ENCODE assay signal across 8 mouse cellular contexts in genomic region chr11:77792566-77792909, GRCm38 (mm10). TPM values are rescaled to one million over a fixed set of nuclear protein-coding genes. Genes with fewer than 3 reads are reported as not detected.
DNase-seq lines count a peak whose midpoint lies in the region; ATAC-seq and TF ChIP-seq lines count a peak whose summit lies in the region.

No protein-coding gene starts in this region.

- no peaks in the 10 kb centered on the region for H3K9me3 ChIP-seq in kidney, embryonic 16.5 days (ENCODE audit: low read length)
- no peaks in the 10 kb centered on the region for H3K9me3 ChIP-seq in hindbrain, embryonic 13.5 days
- H3K9me3 ChIP-seq in midbrain, postnatal 0 days (ENCODE audit: low read length) = no peaks in the 10 kb centered on the region

- peaks cover 36% of the 10 kb centered on the region for H3K4me1 ChIP-seq in kidney, embryonic 16.5 days (ENCODE audit: insufficient read depth, low read length)
- H3K4me1 ChIP-seq in hindbrain, embryonic 13.5 days (replicated peaks) = peaks cover 39% of the 10 kb centered on the region
- no peaks in the 10 kb centered on the region; the same call in 1 of the 2 replicates for H3K4me1 ChIP-seq in midbrain, postnatal 0 days (ENCODE audit: insufficient read depth, low read length)

- no peaks in the 10 kb centered on the region for H3K36me3 ChIP-seq in kidney, embryonic 16.5 days (ENCODE audit: insufficient read depth, low read length)
- H3K36me3 ChIP-seq in hindbrain, embryonic 13.5 days = no peaks in the 10 kb centered on the region
- H3K36me3 ChIP-seq in midbrain, postnatal 0 days (ENCODE audit: insufficient read depth, low read length) = no peaks in the 10 kb centered on the region

- no peak overlapping the region for H3K4me2 ChIP-seq in kidney, embryonic 16.5 days (replicated peaks; ENCODE audit: low read depth, low read length)
- H3K4me2 ChIP-seq in hindbrain, embryonic 13.5 days = no peak overlapping the region
- peak overlapping the region; percentile 68; the same call in 1 of the 2 replicates for H3K4me2 ChIP-seq in midbrain, postnatal 0 days (ENCODE audit: low read depth, low read length, poor library complexity, severe bottlenecking)

- DNase-seq in kidney, postnatal 10 days = no peak
- peak; percentile 57 for DNase-seq in MN1 (ENCODE audit: low spot score)
- no peak for DNase-seq in midbrain, postnatal 0 days (ENCODE audit: low spot score)
- DNase-seq in adrenal gland, adult 2 months = no peak
- no peak for DNase-seq in spleen, postnatal 10 days (ENCODE audit: low spot score in 2 of 2)

- no peak for TF ChIP-seq CTCF in midbrain, postnatal 0 days (IDR thresholded peaks at IDR 0.05)

- ATAC-seq in kidney, embryonic 16.5 days (ENCODE audit: low FRiP score, low TSS enrichment) = no peak
- ATAC-seq in hindbrain, embryonic 13.5 days (ENCODE audit: low FRiP score) = no peak
- ATAC-seq in midbrain, postnatal 0 days (ENCODE audit: low FRiP score) = no peak
- ATAC-seq in granulocyte monocyte progenitor cell, adult 5-6 weeks (replicated peaks; ENCODE audit: poor library complexity, severe bottlenecking) = no peak

- no peaks in the 10 kb centered on the region for H3K27me3 ChIP-seq in kidney, embryonic 16.5 days (ENCODE audit: insufficient read depth, low read length)
- no peaks in the 10 kb centered on the region for H3K27me3 ChIP-seq in hindbrain, embryonic 13.5 days
- H3K27me3 ChIP-seq in midbrain, postnatal 0 days (ENCODE audit: insufficient read depth, low read length) = no peaks in the 10 kb centered on the region

- no peak overlapping the region; the same call in none of the 2 replicates for H3K9ac ChIP-seq in kidney, embryonic 16.5 days (replicated peaks; ENCODE audit: low read length)
- H3K9ac ChIP-seq in hindbrain, embryonic 13.5 days = peak overlapping the region; percentile 60; the same call in 1 of the 2 replicates
- no peak overlapping the region for H3K9ac ChIP-seq in midbrain, postnatal 0 days (replicated peaks; ENCODE audit: low read length, poor library complexity, severe bottlenecking)

- H3K4me3 ChIP-seq in kidney, embryonic 16.5 days (ENCODE audit: low read length) = no peak overlapping the region
- no peak overlapping the region for H3K4me3 ChIP-seq in hindbrain, embryonic 13.5 days
- no peak overlapping the region for H3K4me3 ChIP-seq in midbrain, postnatal 0 days (ENCODE audit: low read depth, low read length)

- 74% methylated on average over 7 of the region's 7 CpGs for WGBS in kidney, embryonic 16.5 days
- WGBS in hindbrain, embryonic 13.5 days = 73% methylated on average over 7 of the region's 7 CpGs
- 59% methylated on average over 7 of the region's 7 CpGs for WGBS in midbrain, postnatal 0 days

- peak overlapping the region; percentile 90 for H3K27ac ChIP-seq in kidney, embryonic 16.5 days (ENCODE audit: low read length)
- H3K27ac ChIP-seq in hindbrain, embryonic 13.5 days = peak overlapping the region; percentile 68
- H3K27ac ChIP-seq in midbrain, postnatal 0 days (ENCODE audit: low read depth, low read length) = peak overlapping the region; percentile 4; the same call in 1 of the 2 replicates

RNA-seq across cellular contexts. Expression of gene Gm10277, which starts 5.0 kb away (rescaled TPM):
- polyA plus RNA-seq in kidney, embryonic 16.5 days (2015; fragmentation: Nextera tagmentation; extraction: Ambion mirVana) = 1.5 and 1.6 TPM in 2 replicates
- 2.0 and 2.7 TPM in 2 replicates for polyA plus RNA-seq in hindbrain, embryonic 13.5 days (2015; fragmentation: Nextera tagmentation; extraction: Ambion mirVana)
- total RNA-seq in midbrain, postnatal 0 days (2014; rRNA removed) = not detected in 2 replicates
- 0.44 and 1.0 TPM in 2 replicates for polyA plus RNA-seq in midbrain, postnatal 0 days (2015; fragmentation: Nextera tagmentation; extraction: Ambion mirVana)
- not detected in 2 replicates for total RNA-seq in granulocyte monocyte progenitor cell, adult 5-6 weeks (2014; fragmentation: Nextera tagmentation)
- 1.0 TPM in 1 of 2 replicates, not detected in the other for total RNA-seq in granulocyte monocyte progenitor cell, adult 5-6 weeks (2017)
- not detected for total RNA-seq in adrenal gland, adult 2 months (2021)
- polyA plus RNA-seq in adrenal gland, adult 2 months (2012; rRNA removed) = not detected in 2 replicates

RNA-seq across cellular contexts. Expression of gene Myo18a, which starts 29.5 kb away (rescaled TPM):
- polyA plus RNA-seq in kidney, embryonic 16.5 days (2015; fragmentation: Nextera tagmentation; extraction: Ambion mirVana) = 32.4 and 38.1 TPM in 2 replicates
- 45.4 and 54.0 TPM in 2 replicates for polyA plus RNA-seq in hindbrain, embryonic 13.5 days (2015; fragmentation: Nextera tagmentation; extraction: Ambion mirVana)
- total RNA-seq in midbrain, postnatal 0 days (2014; rRNA removed) = 74.2 and 82.0 TPM in 2 replicates
- polyA plus RNA-seq in midbrain, postnatal 0 days (2015; fragmentation: Nextera tagmentation; extraction: Ambion mirVana) = 30.4 and 35.0 TPM in 2 replicates
- total RNA-seq in granulocyte monocyte progenitor cell, adult 5-6 weeks (2014; fragmentation: Nextera tagmentation) = 31.9 and 49.3 TPM in 2 replicates
- 62.6 and 66.5 TPM in 2 replicates for total RNA-seq in granulocyte monocyte progenitor cell, adult 5-6 weeks (2017)
- total RNA-seq in adrenal gland, adult 2 months (2021) = 10 to 100 TPM; 50.4 to 75.6 TPM
- polyA plus RNA-seq in adrenal gland, adult 2 months (2012; rRNA removed) = 66.5 and 70.4 TPM in 2 replicates

Comparison
In these comparisons a context has a peak if more than half of its experiments do, and no peak if none do; other contexts are left out.
1. H3K27ac ChIP-seq: peak in every context shown above with its lines; median percentile 90 in kidney, embryonic 16.5 days; 68 in hindbrain, embryonic 13.5 days; 4 in midbrain, postnatal 0 days.